Comparison of ENCODE assay signal across 13 mouse cellular contexts in genomic region chr1:172585612-172586567, GRCm38 (mm10). TPM values are rescaled to one million over a fixed set of nuclear protein-coding genes. Genes with fewer than 3 reads are reported as not detected.
DNase-seq lines count a peak whose midpoint lies in the region; ATAC-seq lines count a peak whose summit lies in the region.
"Had no signal": no experiment of that assay in that cellular context is flagged by ENCODE, and none has a peak within 500 bp of the region (broad histone marks: within the 10 kb centered on the region; RNA-seq: fewer than 3 reads in every experiment).

No protein-coding gene starts in this region.

- no peaks in the 10 kb centered on the region; the same call in 1 of the 2 replicates for H3K4me1 ChIP-seq in forebrain, embryonic 11.5 days (replicated peaks; ENCODE audit: control insufficient read depth, insufficient read depth, low read length)
- peaks cover 14% of the 10 kb centered on the region for H3K4me1 ChIP-seq in hindbrain, embryonic 15.5 days (replicated peaks)
- H3K4me1 ChIP-seq in neural tube, embryonic 15.5 days = peaks cover 13% of the 10 kb centered on the region
- H3K4me1 ChIP-seq: embryonic facial prominence, embryonic 15.5 days had no signal

- no peaks in the 10 kb centered on the region for H3K9me3 ChIP-seq in forebrain, embryonic 11.5 days (ENCODE audit: control insufficient read depth, low read length)
- H3K9me3 ChIP-seq in hindbrain, embryonic 15.5 days = no peaks in the 10 kb centered on the region
- no peaks in the 10 kb centered on the region for H3K9me3 ChIP-seq in neural tube, embryonic 15.5 days (replicated peaks)
- H3K9me3 ChIP-seq: embryonic facial prominence, embryonic 15.5 days; liver, embryonic 13.5 days had no signal

- H3K4me2 ChIP-seq in forebrain, embryonic 11.5 days (ENCODE audit: low read depth, low read length, severe bottlenecking) = 0 out of 2 replicates have a peak overlapping the region, but pooled peaks have one; percentile 8
- peak overlapping the region; percentile 24 for H3K4me2 ChIP-seq in hindbrain, embryonic 15.5 days
- peak overlapping the region; percentile 35 for H3K4me2 ChIP-seq in neural tube, embryonic 15.5 days
- H3K4me2 ChIP-seq: embryonic facial prominence, embryonic 15.5 days; liver, embryonic 13.5 days had no signal

- no peak overlapping the region for H3K4me3 ChIP-seq in forebrain, embryonic 11.5 days (ENCODE audit: low read depth, low read length)
- no peak overlapping the region for H3K4me3 ChIP-seq in hindbrain, embryonic 15.5 days
- no peak overlapping the region for H3K4me3 ChIP-seq in neural tube, embryonic 15.5 days (replicated peaks)
- H3K4me3 ChIP-seq: embryonic facial prominence, embryonic 15.5 days; liver, embryonic 13.5 days had no signal

- no peaks in the 10 kb centered on the region for H3K36me3 ChIP-seq in forebrain, embryonic 11.5 days (ENCODE audit: control insufficient read depth, insufficient read depth, low read length)
- no peaks in the 10 kb centered on the region for H3K36me3 ChIP-seq in hindbrain, embryonic 15.5 days
- H3K36me3 ChIP-seq in neural tube, embryonic 15.5 days = no peaks in the 10 kb centered on the region
- H3K36me3 ChIP-seq: embryonic facial prominence, embryonic 15.5 days; liver, embryonic 13.5 days had no signal

- H3K27ac ChIP-seq in forebrain, embryonic 11.5 days (ENCODE audit: low read depth, low read length) = no peak overlapping the region
- H3K27ac ChIP-seq in hindbrain, embryonic 15.5 days (replicated peaks) = peak overlapping the region; percentile 47
- peak overlapping the region; percentile 70 for H3K27ac ChIP-seq in neural tube, embryonic 15.5 days (replicated peaks)
- H3K27ac ChIP-seq: embryonic facial prominence, embryonic 15.5 days; liver, embryonic 13.5 days had no signal

- H3K27me3 ChIP-seq in forebrain, embryonic 11.5 days (ENCODE audit: control insufficient read depth, insufficient read depth, low read length) = peaks cover 2% of the 10 kb centered on the region; the same call in 1 of the 2 replicates
- H3K27me3 ChIP-seq in hindbrain, embryonic 15.5 days = no peaks in the 10 kb centered on the region; the same call in 1 of the 2 replicates
- no peaks in the 10 kb centered on the region for H3K27me3 ChIP-seq in neural tube, embryonic 15.5 days (replicated peaks)

- peak; percentile 71 for ATAC-seq in forebrain, embryonic 11.5 days (replicated peaks; ENCODE audit: low FRiP score)
- peak; percentile 58; the same call in 1 of the 2 replicates for ATAC-seq in hindbrain, embryonic 15.5 days (ENCODE audit: low FRiP score, low read depth)
- ATAC-seq in neural tube, embryonic 15.5 days (ENCODE audit: low FRiP score) = peak; percentile 76

- 13% methylated on average over 26 of the region's 26 CpGs for WGBS in forebrain, embryonic 11.5 days
- 17% methylated on average over 26 of the region's 26 CpGs for WGBS in hindbrain, embryonic 15.5 days
- 10% methylated on average over 26 of the region's 26 CpGs for WGBS in neural tube, embryonic 15.5 days

- H3K9ac ChIP-seq in forebrain, embryonic 11.5 days (ENCODE audit: low read length) = 0 out of 2 replicates have a peak overlapping the region, but pooled peaks have one; percentile 6
- H3K9ac ChIP-seq in hindbrain, embryonic 15.5 days = no peak overlapping the region
- H3K9ac ChIP-seq in neural tube, embryonic 15.5 days (replicated peaks) = peak overlapping the region; percentile 2; the same call in 1 of the 2 replicates
- H3K9ac ChIP-seq: embryonic facial prominence, embryonic 15.5 days; liver, embryonic 13.5 days had no signal

- peak; percentile 21 to 35 for DNase-seq in layer of hippocampus, postnatal 10 days (ENCODE audit: low spot score in 2 of 2)
- DNase-seq in layer of hippocampus, adult 9-10 months (ENCODE audit: low spot score) = no peak
- peak; percentile 61 for DNase-seq in forebrain, embryonic 11.5 days (ENCODE audit: low spot score)
- DNase-seq in thymus, postnatal 10 days (ENCODE audit: low spot score in 2 of 2) = no peak
- DNase-seq in testis, postnatal 10 days (ENCODE audit: low spot score) = no peak
- DNase-seq: gastrocnemius, postnatal 36 days; kidney, postnatal 14 days; liver, embryonic 13.5 days had no signal

RNA-seq across cellular contexts. Expression of gene Slamf8, which starts 4.5 kb away (rescaled TPM):
- not detected for total RNA-seq in layer of hippocampus, postnatal 10 days (2021)
- not detected in 2 replicates for polyA plus RNA-seq in forebrain, embryonic 11.5 days (2014; fragmentation: Nextera tagmentation; extraction: Ambion mirVana)
- polyA plus RNA-seq in hindbrain, embryonic 15.5 days (2015; fragmentation: Nextera tagmentation; extraction: Ambion mirVana) = 0.13 TPM in 1 of 2 replicates, not detected in the other
- 0.33 TPM in 1 of 2 replicates, not detected in the other for polyA plus RNA-seq in neural tube, embryonic 15.5 days (2015; fragmentation: Nextera tagmentation; extraction: Ambion mirVana)
- total RNA-seq: gastrocnemius, postnatal 36 days; megakaryocyte-erythroid progenitor cell, adult 5-6 weeks; MEL had no signal
- polyA plus RNA-seq: embryonic facial prominence, embryonic 15.5 days had no signal

RNA-seq across cellular contexts. Expression of gene Fcrl6, which starts 16.5 kb away (rescaled TPM):
- under 1 TPM in 1 of 2 experiments, not detected in 1; 0.25 TPM for total RNA-seq in layer of hippocampus, postnatal 10 days (2021)
- polyA plus RNA-seq in forebrain, embryonic 11.5 days (2014; fragmentation: Nextera tagmentation; extraction: Ambion mirVana) = 0.19 TPM in 1 of 2 replicates, not detected in the other
- polyA plus RNA-seq in hindbrain, embryonic 15.5 days (2015; fragmentation: Nextera tagmentation; extraction: Ambion mirVana) = 0.22 and 0.26 TPM in 2 replicates
- 0.22 and 0.27 TPM in 2 replicates for polyA plus RNA-seq in neural tube, embryonic 15.5 days (2015; fragmentation: Nextera tagmentation; extraction: Ambion mirVana)
- total RNA-seq: gastrocnemius, postnatal 36 days; megakaryocyte-erythroid progenitor cell, adult 5-6 weeks; MEL had no signal
- polyA plus RNA-seq: liver, embryonic 13.5 days had no signal

RNA-seq across cellular contexts. Expression of gene Vsig8, which starts 30.2 kb away (rescaled TPM):
- under 1 TPM; 0.51 to 0.85 TPM for total RNA-seq in layer of hippocampus, postnatal 10 days (2021)
- 0.17 TPM in 1 of 2 replicates, not detected in the other for polyA plus RNA-seq in forebrain, embryonic 11.5 days (2014; fragmentation: Nextera tagmentation; extraction: Ambion mirVana)
- 0.71 and 1.1 TPM in 2 replicates for polyA plus RNA-seq in hindbrain, embryonic 15.5 days (2015; fragmentation: Nextera tagmentation; extraction: Ambion mirVana)
- polyA plus RNA-seq in neural tube, embryonic 15.5 days (2015; fragmentation: Nextera tagmentation; extraction: Ambion mirVana) = 1.4 and 1.9 TPM in 2 replicates
- total RNA-seq: gastrocnemius, postnatal 36 days; megakaryocyte-erythroid progenitor cell, adult 5-6 weeks; MEL had no signal
- polyA plus RNA-seq: liver, embryonic 13.5 days had no signal

RNA-seq across cellular contexts. Expression of gene Dusp23, which starts 46.9 kb away (rescaled TPM):
- total RNA-seq in layer of hippocampus, postnatal 10 days (2021) = 1 to 10 TPM; 8.3 to 8.9 TPM
- polyA plus RNA-seq in forebrain, embryonic 11.5 days (2014; fragmentation: Nextera tagmentation; extraction: Ambion mirVana) = 7.7 and 8.4 TPM in 2 replicates
- polyA plus RNA-seq in hindbrain, embryonic 15.5 days (2015; fragmentation: Nextera tagmentation; extraction: Ambion mirVana) = 8.5 and 10.1 TPM in 2 replicates
- 15.3 and 15.5 TPM in 2 replicates for polyA plus RNA-seq in neural tube, embryonic 15.5 days (2015; fragmentation: Nextera tagmentation; extraction: Ambion mirVana)

Comparison
In these comparisons a context has a peak if more than half of its experiments do, and no peak if none do; other contexts are left out.
1. DNase-seq: peak in layer of hippocampus, postnatal 10 days (2 of 2) and forebrain, embryonic 11.5 days (single experiment); none in layer of hippocampus, adult 9-10 months (single experiment), thymus, postnatal 10 days (0 of 2) and testis, postnatal 10 days (single experiment).
2. Peak in every context shown above with its lines, with median percentiles within 50 percentile points of each other: ATAC-seq and H3K4me2 ChIP-seq.